Mouse (Mus musculus): Measurements from ENCODE around the gene Prdm11.

Prdm11 gene

DNA sequence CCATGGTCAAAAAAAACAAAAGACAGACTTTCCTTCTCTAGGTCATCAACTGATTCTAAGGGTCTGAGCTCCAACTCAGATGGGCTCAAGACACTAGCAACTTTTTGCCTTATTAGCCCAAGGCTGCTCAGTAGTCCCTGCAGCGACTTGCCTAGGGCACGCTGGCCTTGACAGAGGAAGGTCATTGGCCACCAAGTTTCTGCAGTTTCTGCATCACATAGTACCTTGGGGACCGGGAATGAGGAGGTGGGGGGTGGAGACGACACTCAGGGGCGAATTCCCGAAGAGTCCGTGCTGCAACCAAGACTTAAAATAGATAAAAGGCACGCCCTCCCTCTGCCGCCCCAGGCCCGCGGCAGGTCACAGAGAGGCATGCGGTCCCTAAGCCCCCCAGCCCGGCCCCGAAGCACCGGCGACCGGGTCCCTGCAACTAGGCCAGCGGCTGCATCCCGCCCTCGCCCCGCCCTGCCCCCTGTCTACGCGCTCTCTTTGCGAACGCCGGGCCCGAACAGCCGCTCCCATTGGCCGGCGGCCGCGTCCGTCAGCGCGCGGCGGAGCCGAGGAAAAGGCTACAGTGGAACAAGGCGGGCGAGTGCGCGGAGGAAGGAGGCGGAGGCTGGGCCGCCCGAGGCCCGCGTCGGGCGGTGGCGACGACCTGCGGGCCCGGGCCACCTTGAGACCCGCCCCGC lies 694 bp downstream of the Prdm11 start:
- peak; percentile 92 for DNase-seq (ENCODE audit: low spot score)

- DNase-seq (ENCODE audit: low spot score), result no peak
These were observed 2.4 kb downstream of the Prdm11 start for GRCm38 (mm10) chr2:93043449-93044157.

- DNase-seq (ENCODE audit: low spot score), result no peak
These were observed 4.5 kb downstream of the Prdm11 start for GRCm38 (mm10) chr2:93041470-93041869.

DNA sequence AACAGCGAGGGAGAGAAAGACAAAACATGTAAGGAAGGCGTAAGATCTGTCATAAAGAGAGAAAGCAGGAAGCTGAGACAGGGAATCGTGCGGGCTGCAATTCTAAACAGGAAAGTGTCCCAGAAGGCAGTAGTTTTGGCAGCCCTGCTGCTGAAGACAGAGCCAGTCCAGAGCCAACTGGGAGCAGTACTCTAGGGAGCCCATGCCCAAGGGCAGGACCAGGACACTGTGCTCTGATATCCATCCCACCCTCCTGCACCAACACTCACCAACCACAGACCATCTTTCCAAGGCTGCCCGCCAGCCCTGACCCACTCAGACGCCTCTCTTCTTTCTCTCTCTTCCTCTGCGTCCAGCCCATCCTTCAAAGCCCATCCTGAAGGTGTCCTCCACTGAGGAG lies 5.1 kb downstream of the Prdm11 start:
- peak; percentile 35 for DNase-seq (ENCODE audit: low spot score)

DNA sequence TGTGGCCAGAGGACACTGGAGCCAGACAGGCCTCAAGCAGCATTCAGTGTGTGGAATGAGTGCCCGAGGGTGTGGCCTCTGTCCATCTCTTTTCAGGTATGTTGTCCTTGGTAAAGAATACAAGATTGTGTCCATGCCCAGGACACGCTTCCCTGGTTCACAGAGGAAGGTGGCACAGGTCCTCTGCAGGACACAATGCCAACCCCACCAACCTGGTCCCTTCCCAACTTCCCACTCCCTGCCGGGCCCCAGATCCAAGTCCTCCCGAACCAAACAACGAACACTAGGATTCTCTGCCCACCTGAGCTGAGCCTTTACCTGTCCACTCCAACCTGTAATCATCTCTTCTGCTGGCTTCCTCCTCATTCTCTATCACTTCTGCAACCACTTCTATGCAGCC lies 6.3 kb downstream of the Prdm11 start:
- no peak for DNase-seq (ENCODE audit: low spot score)

DNA sequence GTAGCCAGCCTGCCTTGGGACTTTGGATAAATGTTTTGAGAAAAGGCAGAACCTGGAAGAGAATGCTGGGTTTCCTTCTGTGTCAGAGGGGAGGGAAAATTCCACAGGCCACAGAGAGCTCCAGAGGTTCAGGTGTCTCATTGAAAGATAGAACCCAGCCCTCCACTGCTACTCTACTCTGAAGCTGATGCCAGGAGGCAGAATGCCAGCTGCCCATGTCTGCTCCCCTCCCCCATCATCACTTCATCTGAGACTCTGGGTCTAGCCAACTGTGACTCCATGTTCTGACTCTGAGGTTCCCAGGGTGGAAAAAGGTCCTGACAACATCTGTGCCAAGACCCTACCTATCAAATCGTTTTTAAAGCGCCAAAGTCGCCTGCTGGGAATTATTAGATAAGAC lies 6.9 kb downstream of the Prdm11 start:
- DNase-seq (ENCODE audit: low spot score), result no peak

- no peak for DNase-seq (ENCODE audit: low spot score)
These were observed 10.3 kb downstream of the Prdm11 start for GRCm38 (mm10) chr2:93035631-93036030.

DNA sequence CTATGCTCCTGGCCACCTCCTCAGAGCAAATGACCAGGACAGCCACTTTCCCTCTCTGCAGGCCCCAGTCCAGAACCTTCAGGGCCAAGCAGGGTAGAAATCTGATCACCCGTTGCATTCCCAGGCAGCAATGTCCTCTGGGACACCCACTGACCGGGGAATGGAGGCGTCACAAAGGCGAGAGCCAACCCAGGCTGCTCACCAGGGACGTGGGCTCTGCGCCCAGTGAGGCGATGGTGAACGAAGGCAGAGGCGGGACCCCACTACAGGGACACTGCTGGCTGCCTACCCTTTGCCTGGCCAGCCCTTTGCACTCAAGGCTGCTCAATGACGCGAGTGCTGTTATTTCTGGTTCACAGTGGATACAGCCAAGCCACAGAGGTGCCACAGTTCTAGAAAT lies 13.3 kb downstream of the Prdm11 start:
- peak; percentile 89 for DNase-seq (ENCODE audit: low spot score)

DNA sequence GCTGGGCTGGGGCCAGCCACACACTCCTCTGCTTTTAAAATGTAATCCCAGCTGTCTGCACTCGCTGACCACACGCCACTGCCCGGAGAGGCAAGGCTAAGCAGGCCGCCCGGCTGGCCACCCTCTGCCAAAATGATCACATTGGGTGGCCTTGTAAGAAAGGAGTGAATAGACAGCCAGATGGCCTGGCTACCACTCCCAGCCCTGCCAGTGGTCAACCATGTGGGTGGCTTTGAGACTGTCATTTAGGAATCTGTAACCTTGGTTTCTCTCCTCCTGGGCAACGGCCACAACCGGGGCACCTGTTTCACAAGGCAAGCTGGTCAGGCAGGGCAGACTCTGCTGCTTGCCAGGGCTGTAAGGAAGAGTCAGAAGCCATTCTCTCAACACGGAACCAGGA lies 13.9 kb downstream of the Prdm11 start:
- peak; percentile 49 for DNase-seq (ENCODE audit: low spot score)

GRCm38 (mm10) chr2:93031021-93031420 lies 14.9 kb downstream of the Prdm11 start:
- no peak for DNase-seq (ENCODE audit: low spot score)

GRCm38 (mm10) chr2:93030101-93030500 lies 15.9 kb downstream of the Prdm11 start:
- no peak for DNase-seq (ENCODE audit: low spot score)

GRCm38 (mm10) chr2:93029267-93030060 lies 16.5 kb downstream of the Prdm11 start:
- DNase-seq (ENCODE audit: low spot score), result no peak

DNA sequence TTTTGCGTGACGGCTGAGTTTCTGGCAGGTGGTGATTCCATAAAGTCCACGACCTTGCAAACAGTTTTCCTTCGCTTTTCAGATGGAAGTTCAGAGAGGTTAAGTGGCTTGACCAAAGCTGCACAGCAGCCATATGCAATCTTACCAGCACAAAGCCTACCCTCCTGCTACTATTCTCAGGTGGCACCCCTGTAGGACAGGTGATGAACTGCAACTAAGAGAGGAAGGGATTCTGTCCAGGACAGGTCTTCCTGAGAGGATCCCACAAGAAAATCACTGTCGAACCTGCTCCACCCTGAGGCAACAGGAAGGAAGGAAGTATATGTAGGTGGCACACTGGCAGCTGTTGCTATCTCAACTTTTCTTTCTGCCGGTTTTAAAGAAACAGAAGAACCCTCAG lies 17.1 kb downstream of the Prdm11 start:
- DNase-seq (ENCODE audit: low spot score), result no peak

- DNase-seq (ENCODE audit: low spot score), result no peak
These were observed 18.3 kb downstream of the Prdm11 start for GRCm38 (mm10) chr2:93027713-93028112.

GRCm38 (mm10) chr2:93024431-93024830 lies 21.5 kb downstream of the Prdm11 start:
- no peak for DNase-seq (ENCODE audit: low spot score)

DNA sequence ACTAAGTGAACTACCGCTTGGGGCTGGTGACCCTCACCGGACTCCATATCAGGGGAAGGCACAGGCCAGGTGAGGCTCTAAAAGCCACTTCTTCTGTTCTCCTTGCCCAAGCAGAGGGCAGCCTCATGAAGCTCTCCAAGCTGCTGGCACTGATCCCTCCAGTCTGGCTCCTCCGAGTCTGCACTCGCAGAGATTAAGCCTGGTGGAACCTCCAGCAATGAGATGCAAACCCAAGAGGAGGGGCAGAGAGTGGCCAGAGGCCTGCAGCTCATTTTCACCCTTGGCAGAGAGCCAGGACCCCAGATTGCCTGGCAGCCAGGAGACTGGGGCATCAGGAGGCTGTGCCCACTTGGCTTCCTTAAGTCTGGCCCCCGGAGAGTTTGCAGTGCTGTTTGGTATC lies 27.1 kb downstream of the Prdm11 start:
- no peak for DNase-seq (ENCODE audit: low spot score)

GRCm38 (mm10) chr2:93017151-93017550 lies 28.8 kb downstream of the Prdm11 start:
- DNase-seq (ENCODE audit: low spot score), result no peak

DNA sequence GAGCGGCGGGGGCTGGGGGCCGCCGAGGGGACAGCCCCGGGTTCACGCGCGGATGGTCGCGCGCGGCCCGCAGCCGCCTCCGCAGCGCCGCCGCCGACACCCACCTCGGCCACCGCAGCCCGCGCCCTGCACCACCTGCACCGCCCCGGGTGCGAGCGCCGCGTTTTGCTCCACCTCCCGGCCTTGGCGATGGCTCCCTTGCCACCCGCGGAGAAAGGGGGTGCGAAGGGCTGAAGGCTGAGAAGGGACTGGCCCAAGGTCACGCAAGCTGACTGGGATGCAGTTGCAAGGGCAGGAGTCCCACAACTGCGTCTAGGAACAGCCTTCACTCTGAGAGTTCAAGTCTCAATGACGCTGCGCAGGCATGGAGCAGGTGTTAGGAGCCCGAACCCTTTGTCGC lies 30.9 kb downstream of the Prdm11 start:
- DNase-seq (ENCODE audit: low spot score), result no peak

DNA sequence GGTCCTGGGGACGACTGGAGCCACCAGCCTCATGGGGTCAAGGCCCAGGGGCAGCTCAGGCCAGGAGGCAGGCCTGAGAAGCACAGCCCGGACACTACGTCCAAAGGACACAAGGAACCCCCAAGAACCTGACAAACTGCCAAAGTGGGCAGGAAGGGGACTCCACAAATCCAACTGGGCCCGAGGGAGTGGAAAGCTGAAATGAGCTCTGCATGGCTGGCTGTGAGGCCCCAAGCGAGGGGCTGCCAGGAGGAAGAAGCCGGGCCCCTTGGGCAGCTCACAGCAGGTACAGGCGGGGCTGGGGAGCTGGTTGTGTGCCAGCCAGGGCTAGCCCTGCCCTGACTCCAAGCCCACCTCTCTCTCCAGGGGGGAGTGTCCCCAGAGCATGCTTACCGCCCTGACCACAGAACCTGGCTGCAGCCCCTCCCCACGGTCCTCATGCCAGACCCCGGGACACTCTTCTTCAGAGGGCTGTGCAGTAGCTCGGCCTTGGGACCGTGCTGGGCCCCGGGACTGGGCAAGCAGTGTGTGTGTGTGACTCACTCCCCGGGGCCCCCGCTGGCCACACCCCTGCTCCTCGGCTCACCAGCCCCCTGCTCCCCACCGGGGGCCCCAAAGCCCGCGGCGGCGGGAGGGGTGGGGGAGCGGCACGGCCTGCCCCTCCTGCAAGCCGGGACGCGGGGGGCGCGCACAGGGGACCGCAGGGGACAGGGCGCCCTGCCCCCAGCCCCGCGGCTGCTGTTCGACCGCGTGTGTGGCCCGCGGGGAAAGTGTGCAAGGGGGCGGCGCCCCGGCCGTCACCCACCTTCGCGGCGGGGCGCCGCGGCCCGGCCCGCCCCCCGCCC lies 31.7 kb downstream of the Prdm11 start:
- no peak for DNase-seq (ENCODE audit: low spot score)

- DNase-seq (ENCODE audit: low spot score), result no peak
These were observed 32.4 kb downstream of the Prdm11 start for GRCm38 (mm10) chr2:93013415-93014092.

GRCm38 (mm10) chr2:93012976-93013375 lies 33.0 kb downstream of the Prdm11 start:
- DNase-seq (ENCODE audit: low spot score), result no peak

All from adipocyte (in vitro differentiated cells).